Mouse (Mus musculus): ENCODE data around the gene Klhl32.
"Not testable (repeated sequence)": the region's sequence is repeated elsewhere in the genome, so short reads cannot be mapped to it uniquely, and the experiment has no call there.

The Klhl32 gene

DNA sequence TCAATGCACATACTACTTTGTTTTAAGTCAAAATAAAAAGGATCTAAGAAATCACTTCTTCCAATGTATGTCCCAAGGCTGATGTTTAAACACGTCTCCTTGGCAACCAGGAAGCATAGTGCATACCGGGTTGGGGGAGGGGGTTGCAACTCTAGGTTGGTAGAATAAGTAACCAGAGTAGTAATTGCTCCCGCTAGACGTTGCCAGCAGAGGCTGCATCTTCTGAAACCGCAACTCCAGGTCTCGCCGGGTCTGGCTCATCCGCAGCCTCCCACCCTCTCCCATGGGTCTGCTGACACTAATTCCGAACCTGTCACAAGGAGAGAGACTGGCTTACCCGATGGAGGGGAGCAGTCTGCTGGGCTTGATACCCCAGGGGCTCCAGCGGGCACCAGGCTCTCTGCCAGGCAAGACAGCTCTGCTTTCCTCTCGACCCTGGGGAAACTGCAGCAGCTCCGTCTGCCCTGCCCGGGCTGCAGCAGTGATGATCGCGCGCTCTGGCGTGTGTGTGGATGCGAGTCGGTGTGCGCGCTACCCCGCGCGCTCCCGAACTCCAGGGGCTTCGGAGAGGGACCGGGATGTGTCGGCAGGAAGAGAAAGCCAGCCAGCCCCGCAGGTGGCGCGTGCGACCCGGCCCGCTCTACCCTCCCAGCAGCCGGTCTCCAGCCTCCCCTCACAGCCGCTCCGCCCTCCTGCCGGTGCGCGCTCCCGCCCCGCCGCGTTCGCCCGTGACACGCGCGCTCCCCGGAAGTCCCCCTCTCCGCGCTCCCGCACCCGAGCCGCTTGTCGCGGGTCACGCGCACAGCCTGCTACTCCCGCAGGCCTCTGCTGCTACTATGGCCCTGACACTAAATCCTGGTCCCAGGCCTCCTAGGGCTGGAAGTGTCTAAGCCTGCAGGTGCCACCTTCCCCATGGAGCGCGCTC is at the start of gene Klhl32:
Gene Klhl32, minus strand, starts transcription at position 724 of the 925 bp plus-strand sequence.
- peak; percentile 81 for DNase-seq (ENCODE audit: low spot score)

- DNase-seq (ENCODE audit: low spot score), result no peak
Measured at GRCm38 (mm10) chr4:24899146-24899545, 48.2 kb upstream of the Klhl32 start.

DNA sequence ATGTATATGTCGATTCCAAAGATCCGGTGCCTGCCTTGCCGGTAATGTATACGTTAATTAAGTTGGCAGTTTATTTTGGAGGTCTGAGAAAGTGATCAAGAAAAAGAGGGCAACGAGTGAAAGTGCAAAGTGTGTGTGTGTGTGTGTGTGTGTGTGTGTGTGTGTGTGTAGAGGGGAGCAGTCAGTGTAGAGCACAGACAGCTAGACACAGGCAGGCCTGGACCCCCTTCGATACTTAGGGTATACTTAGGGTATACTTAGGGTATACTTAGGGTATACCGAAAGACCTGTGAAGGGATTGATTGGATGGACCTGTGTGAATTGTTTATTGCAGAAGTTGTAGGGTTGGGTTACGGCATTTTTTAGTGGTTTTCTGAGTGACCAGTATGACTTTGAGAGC is 47.7 kb upstream of the Klhl32 start:
- DNase-seq (ENCODE audit: low spot score), result no peak

DNA sequence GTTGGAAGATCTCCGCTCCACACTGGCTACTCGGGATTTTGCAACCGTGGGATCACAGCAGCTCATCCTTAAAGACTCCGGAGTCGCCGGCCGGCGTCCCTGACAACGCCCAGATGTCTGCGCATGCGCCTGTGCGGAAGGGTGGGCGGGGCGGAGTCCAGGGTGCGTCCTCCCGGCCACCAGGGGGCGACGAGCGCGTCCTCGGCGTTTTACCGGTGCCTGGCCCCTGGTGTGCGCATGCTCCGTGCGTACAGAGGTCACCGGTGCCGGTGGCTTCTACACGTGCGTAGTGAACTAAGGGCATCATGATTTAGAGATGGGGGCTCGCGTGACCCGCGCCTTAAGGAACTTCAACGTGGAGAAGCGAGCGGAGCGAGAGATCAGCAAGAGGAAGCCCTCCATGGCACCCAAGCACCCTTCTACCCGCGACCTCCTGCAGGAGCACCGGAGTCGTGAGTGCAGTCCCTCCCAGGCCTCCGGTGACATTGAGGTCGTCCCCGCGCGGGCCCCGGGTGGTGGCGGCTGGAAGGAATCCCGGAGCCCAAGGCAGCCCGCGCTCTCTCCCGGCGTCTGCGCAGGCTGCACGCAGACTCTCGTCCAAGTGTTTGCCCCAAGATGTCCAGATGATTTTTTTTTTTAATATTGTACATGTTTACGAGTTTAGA is 47.1 kb upstream of the Klhl32 start, which contains the start of gene Ndufaf4:
Gene Ndufaf4, plus strand, starts transcription at position 233 of the 665 bp plus-strand sequence.
- peak; percentile 100 for DNase-seq (ENCODE audit: low spot score)

DNA sequence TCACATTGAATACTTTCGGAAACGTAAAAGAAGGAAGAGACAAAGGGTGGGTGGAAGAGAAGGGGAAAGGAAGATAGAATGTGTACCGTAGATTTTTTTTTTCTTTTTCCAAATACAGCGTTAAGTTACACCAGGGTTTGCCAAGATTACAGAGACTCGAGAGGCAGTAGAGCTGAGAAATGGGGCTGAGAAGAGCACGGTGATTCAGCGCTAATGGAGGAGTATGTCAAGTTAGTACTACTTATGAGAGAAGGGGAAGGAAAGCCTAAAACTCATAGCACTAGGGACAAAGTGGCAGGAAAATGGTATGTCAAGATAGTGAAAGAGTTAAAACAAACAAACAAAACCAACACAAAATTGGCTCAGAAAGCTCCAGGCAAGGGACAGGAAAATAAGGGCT is 46.4 kb upstream of the Klhl32 start:
- DNase-seq (ENCODE audit: low spot score), result no peak

DNA sequence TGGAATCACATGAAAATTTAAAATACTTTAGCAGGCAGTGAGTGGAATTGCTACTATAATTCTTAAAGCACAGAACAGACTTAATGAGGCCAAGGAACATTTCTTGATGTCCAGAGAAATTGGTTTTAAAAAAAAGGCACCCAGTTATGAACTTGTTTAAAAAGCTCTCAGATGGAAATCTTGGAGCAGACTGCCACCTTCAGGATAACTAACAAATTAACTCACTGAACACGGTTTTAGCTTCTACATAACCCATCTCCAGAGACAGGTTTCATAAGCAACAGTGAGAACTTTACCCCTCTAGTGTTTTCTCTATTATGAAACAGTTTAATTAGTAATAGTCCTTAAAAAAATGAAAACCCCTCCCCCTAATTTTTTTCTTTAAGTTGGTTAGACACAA is 45.9 kb upstream of the Klhl32 start:
- DNase-seq (ENCODE audit: low spot score), result no peak

GRCm38 (mm10) chr4:24894625-24895024 is 43.7 kb upstream of the Klhl32 start:
- no peak for DNase-seq (ENCODE audit: low spot score)

GRCm38 (mm10) chr4:24892293-24892692 is 41.4 kb upstream of the Klhl32 start:
- not testable (repeated sequence) for DNase-seq (ENCODE audit: low spot score)

DNA sequence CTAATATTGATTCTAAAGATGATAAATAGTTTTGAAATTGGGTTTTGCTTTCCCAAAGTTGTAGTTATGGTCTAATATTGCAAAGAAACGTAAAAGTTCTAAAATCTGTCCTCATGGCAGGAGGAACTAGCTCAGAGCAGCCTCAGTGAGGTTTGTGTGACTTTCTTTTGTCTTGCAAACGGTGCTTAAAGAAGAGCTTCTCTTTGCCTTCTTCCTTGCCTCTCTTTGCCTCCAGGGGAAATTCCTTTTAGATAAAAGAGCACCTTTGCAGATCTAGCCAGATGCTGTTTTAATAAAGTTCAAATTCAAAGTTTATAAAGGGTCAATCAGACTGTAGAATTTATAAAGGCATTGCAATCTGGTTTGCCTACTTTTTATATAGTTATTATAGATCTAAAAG is 38.5 kb upstream of the Klhl32 start:
- not testable (repeated sequence) for DNase-seq (ENCODE audit: low spot score)

DNA sequence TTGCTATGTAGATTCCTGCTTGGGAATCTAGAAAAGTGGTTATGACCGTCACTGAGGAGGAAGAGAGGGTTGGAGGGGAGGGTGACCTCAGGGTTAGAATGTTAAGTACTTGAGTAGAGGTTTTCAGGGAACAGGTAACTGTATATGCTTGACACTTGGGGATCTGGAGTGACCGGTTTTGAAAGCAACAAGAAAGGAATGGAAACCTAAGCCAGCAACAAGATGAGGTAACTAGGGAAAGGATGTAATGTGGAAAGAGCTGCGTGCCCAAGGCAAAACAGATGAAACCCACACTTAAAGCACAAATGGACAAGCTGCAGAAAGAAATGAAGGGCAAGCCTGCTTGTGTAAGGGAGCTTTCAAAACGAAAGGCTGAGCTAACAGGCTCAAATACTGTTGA is 18.3 kb upstream of the Klhl32 start:
- DNase-seq (ENCODE audit: low spot score), result no peak

DNA sequence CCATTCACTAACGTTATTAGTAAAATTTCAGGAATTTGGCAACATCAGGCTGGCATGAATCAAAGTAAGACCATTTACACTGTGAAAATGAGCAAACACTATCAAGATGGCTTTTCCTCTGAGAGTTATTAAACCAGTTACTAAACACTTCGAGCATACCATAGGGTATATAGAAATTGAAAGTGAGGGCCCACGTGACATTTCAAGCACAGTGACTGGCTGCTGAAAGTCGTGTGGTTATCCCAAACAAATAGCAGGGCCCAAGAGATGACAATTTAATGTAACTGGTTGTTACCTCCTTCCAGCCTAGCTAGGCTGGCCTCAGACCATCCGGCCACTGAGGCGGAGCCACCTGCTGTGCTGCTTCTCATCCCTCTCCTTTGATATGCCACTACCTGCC is 14.8 kb upstream of the Klhl32 start:
- no peak for DNase-seq (ENCODE audit: low spot score)

DNA sequence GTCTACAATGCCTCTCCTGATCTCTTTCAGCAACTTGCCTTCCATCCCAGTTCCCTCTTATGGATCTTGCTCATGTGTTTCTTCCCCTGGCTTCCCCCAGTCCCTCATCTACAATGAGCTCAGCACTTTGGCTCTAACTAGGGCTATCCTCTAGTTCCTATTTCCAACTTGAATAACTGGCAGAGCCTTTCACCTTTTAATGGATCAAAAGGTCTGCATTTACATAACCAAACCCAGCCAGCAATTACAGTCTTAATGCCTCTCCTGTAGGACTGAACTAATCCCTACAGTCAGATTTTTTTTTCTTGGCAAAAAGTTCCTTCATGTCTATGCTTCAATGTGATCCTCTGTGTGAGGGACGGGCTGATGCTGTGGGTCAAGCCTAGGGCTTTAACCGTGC is 3.5 kb downstream of the Klhl32 start:
- no peak for DNase-seq (ENCODE audit: low spot score)

GRCm38 (mm10) chr4:24845546-24845945 is 5.4 kb downstream of the Klhl32 start:
- DNase-seq (ENCODE audit: low spot score), result no peak

GRCm38 (mm10) chr4:24838567-24838966 is 12.4 kb downstream of the Klhl32 start:
- DNase-seq (ENCODE audit: low spot score), result no peak

GRCm38 (mm10) chr4:24835555-24835954 is 15.4 kb downstream of the Klhl32 start:
- no peak for DNase-seq (ENCODE audit: low spot score)

GRCm38 (mm10) chr4:24808316-24808715 is 42.6 kb downstream of the Klhl32 start:
- no peak for DNase-seq (ENCODE audit: low spot score)

- no peak for DNase-seq (ENCODE audit: low spot score)
Measured at GRCm38 (mm10) chr4:24801881-24802280, 49.0 kb downstream of the Klhl32 start.

DNA sequence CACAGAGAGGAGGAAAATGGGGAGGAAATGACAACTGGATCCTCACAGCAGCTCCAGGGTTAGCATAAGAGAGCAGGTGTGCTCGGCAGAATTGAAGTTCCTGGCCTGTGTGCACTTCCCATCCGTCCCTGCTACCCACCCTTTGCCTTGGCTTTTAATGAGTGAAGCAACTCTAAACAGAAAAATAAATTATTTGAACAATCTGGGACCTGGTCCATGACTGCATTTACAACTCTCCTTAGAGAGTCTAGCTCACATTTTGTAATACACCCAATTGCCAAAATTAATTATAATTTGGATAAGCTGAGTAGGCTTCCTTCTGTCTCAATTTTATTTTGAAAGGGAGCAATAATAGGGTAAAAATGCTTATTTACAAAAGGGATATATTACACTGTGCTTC is 49.6 kb downstream of the Klhl32 start:
- no peak for DNase-seq (ENCODE audit: low spot score)

DNA sequence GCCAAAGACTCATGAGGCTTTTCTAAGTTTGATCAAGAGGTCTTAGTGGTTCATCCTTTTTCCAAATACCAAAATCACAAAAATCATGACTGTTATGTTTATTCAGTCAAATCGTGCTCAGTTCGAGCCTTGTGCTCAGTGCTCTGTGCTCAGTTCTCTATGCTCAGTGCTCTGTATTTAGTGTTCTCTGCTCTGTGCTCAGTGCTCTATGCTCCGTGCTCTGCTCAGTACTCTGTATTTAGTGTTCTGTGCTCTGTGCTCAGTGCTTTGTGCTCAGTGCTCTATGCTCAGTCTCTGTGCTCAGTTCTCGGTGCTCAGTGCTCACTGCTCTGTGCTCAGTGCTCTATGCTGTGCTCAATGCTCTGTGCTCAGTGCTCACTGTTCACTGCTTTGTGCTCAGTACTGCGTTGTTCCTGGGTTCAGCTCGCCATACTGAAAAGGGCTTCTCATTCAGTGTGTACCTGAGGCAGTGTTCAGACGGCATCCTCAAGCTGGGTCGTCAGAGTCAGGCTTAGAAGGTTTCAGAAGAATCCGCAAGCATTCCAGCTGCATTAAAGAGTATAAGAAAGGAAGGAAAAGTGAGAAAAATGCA is 50.5 kb downstream of the Klhl32 start:
- DNase-seq (ENCODE audit: low spot score), result no peak

DNA sequence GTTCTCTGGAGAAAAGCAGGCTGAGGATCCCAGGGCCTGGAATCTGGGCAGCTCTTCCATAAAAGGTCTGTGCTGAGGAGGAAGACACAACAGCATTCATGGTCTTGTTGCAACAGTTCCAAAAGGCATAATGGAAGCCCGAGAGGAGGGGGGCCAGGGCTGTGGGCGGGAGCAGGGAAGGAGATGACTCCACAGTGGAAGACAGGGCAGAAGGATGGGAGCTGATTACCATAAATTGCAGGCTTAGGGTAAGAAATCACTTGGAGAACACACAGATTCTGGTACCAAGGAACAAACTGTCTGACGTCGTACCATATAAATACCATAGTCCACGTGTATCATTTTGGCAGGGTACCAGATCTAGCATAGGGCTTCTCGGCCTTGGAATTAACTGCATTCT is 51.9 kb downstream of the Klhl32 start:
- DNase-seq (ENCODE audit: low spot score), result no peak

DNA sequence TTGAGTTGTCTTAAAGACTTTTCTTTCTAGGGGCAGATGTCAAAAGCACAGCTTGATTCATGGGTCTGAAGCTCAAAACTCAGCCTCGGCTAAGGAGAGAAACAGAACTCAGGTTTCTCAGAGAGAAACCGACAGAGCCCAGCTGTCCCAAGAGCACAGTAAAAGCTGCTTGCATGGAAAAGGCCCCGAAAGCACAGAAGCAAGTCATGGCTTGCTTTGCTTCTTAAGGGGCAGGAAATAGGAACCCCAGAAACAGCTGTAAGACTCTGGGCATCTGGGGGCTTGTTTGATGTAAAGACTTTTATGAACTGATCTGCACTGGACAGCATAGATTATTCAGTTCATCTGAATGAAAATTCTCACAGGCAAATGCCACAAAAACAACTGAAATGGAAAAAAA is 53.1 kb downstream of the Klhl32 start:
- no peak for DNase-seq (ENCODE audit: low spot score)

DNA sequence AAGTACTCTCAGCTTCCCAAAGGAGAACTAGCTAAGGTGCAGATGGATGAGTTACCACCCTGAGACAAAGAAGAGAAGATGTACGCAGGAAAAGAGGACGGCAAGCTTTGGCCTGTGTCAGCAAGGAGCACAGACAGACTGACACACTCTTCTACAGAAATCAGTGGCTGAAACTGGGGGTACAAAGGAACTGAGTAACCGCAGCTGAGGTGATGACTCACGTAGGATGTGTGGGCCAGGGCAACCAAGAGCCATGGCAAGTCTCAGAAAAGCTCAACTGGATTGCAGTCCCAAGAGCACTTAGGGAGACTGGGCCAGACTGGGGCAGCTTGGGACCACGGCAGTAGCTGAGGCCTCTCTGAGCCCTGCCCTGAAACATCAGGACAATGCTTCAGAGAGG is 53.6 kb downstream of the Klhl32 start:
- DNase-seq (ENCODE audit: low spot score), result no peak

DNA sequence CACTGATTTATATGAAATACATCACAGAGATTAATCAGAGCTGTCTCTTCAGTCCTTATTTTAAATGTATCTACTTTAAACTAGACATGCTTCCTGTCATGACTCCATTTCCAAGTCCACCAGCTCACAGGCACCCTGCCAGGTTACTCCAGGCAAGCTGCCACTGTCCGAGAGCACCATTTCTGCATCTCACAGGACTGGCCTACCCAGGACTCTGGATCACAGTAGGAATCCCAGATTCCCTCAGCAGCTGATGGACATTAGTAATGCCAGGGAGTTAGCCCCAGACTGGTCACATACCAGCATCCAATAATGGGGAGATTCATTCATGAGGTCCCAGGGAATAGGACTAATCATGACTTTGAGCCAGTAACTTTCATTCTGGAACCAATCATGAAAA is 54.7 kb downstream of the Klhl32 start:
- peak; percentile 41 for DNase-seq (ENCODE audit: low spot score)

All from testis, postnatal 10 days (tissue).